Mouse (Mus musculus) neural tube, embryonic 12.5 days (tissue): ENCODE data around the gene Calhm5. TPM values are rescaled to one million over a fixed set of nuclear protein-coding genes. Genes with fewer than 3 reads are reported as not detected.

Experiments used
- ATAC-seq: fragments of 200-750 bp; cut with Nextera tagmentation; 2 replicates; pipeline ENCODE4 v1.8.0; 2017; ENCODE audit warnings: low read depth, mild to moderate bottlenecking, moderate TSS enrichment, moderate library complexity; ENCODE audit not compliant: low FRiP score
- H3K27ac ChIP-seq: fragments of 300-500 bp; sonication (generic); 2 replicates; pipeline ENCODE4 v1.5.1; 2016
- H3K27me3 ChIP-seq: fragments of 300-500 bp; sonication (generic); replicated peaks from 2 replicates; pipeline ENCODE4 v1.6.1; 2016; ENCODE audit warnings: mild to moderate bottlenecking
- H3K36me3 ChIP-seq: fragments of 300-500 bp; sonication (generic); 2 replicates; pipeline ENCODE4 v1.6.1; 2016; ENCODE audit warnings: mild to moderate bottlenecking
- H3K4me1 ChIP-seq: fragments of 300-500 bp; sonication (generic); 2 replicates; pipeline ENCODE4 v1.6.1; 2016
- H3K4me2 ChIP-seq: fragments of 300-500 bp; sonication (generic); replicated peaks from 2 replicates; pipeline ENCODE4 v1.6.1; 2016; ENCODE audit warnings: mild to moderate bottlenecking
- H3K4me3 ChIP-seq: fragments of 300-500 bp; sonication (generic); 2 replicates; pipeline ENCODE4 v1.5.1; 2016
- H3K9ac ChIP-seq: fragments of 300-500 bp; sonication (generic); 2 replicates; pipeline ENCODE4 v1.6.1; 2016; ENCODE audit warnings: mild to moderate bottlenecking
- H3K9me3 ChIP-seq: fragments of 300-500 bp; sonication (generic); 2 replicates; pipeline ENCODE4 v1.6.1; 2016; ENCODE audit warnings: mild to moderate bottlenecking
- WGBS: fragments of 180-500 bp; shearing (Covaris S2); methylation state at CpG from one replicate; pipeline ENCODE4 v1.1.7; 2016; 5-methylcytosine and 5-hydroxymethylcytosine counted together
- polyA plus RNA-seq: library from polyadenylated mRNA; unstranded; fragments of >200 nt; fragmentation: Nextera tagmentation; extraction: Ambion mirVana; gene quantifications from 2 replicates; pipeline ENCODE4 v1.2.1, GENCODE M21; 2016

The Calhm5 gene
- polyA plus RNA-seq, 1 experiment from 2014 or later, result 0.16 TPM

- no peak overlapping the region for H3K4me2 ChIP-seq
- WGBS, result 86% methylated on average over 13 of the region's 13 CpGs
- no peak overlapping the region for H3K4me3 ChIP-seq
- H3K4me1 ChIP-seq, result no peaks in the 10 kb centered on the region
- H3K36me3 ChIP-seq, result no peaks in the 10 kb centered on the region
- H3K27me3 ChIP-seq, result no peaks in the 10 kb centered on the region
- no peak overlapping the region for H3K9ac ChIP-seq
- no peak overlapping the region for H3K27ac ChIP-seq
- no peaks in the 10 kb centered on the region for H3K9me3 ChIP-seq
- ATAC-seq, result no peak
Measured at GRCm38 (mm10) chr10:34110863-34111465, 14.6 kb upstream of the Calhm5 start.

- WGBS, result 55% methylated on average over 12 of the region's 12 CpGs
- peak overlapping the region; percentile 21; the same call in 1 of the 2 replicates for H3K9ac ChIP-seq
- ATAC-seq, result no peak
Measured at GRCm38 (mm10) chr10:34095964-34096363, 355 bp downstream of the Calhm5 start.

DNA sequence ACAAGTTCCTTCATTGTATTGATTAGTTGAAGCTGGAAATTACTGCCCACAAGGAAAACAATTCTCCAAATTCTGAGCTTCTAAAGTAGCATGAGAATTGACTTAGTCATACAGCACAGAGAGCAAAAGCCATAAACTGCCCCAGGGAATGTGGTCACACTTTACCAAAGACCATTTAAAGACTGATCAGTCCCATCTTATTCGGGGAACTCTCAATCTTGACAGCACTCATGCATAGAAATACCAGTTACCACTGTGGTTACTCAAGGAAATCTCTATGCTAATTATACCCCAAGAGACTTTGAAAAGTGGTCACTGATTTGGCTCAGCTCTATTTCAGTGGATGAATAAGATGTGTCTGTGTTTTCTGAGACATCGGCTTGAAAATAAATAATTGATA, 1.2 kb downstream of the Calhm5 start:
- WGBS, result 69% methylated on average over 2 of the region's 2 CpGs
- Histone ChIP-seq H3K4me2 (no peak overlapping the region), H3K36me3 (no peaks in the 10 kb centered on the region), H3K4me1 (no peaks in the 10 kb centered on the region), H3K9me3 (no peaks in the 10 kb centered on the region), H3K4me3 (no peak overlapping the region), H3K27me3 (no peaks in the 10 kb centered on the region), H3K9ac (no peak overlapping the region), H3K27ac (no peak overlapping the region)
- no peak for ATAC-seq

More at GRCm38 (mm10) chr10:34095964-34096363, 355 bp downstream of the Calhm5 start:
- no peak overlapping the region for H3K27ac ChIP-seq
- no peak overlapping the region for H3K4me3 ChIP-seq
- no peaks in the 10 kb centered on the region for H3K4me1 ChIP-seq
- no peaks in the 10 kb centered on the region for H3K9me3 ChIP-seq
- H3K36me3 ChIP-seq, result no peaks in the 10 kb centered on the region
- H3K27me3 ChIP-seq, result no peaks in the 10 kb centered on the region
- peak overlapping the region; percentile 45 for H3K4me2 ChIP-seq

DNA sequence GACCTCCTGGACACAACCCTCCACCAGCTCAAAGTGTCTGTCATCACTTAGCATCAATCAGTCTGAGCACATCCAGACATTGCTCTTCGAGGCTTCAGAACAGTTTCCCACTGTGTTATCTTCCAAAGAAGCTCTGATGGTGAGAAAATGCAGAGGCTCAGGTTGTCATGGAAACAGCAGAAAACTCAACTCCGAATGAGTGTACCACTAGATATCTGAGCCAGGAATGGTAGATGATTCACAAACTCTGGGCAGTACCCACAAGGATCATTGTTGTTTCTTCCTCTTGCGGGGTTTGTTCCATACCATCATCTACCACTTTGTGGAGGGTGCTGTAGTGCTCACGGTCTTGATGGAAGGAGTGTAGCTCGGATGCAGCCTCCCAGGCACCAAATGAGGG, 4.4 kb downstream of the Calhm5 start:
- H3K27ac ChIP-seq, result no peak overlapping the region
- no peaks in the 10 kb centered on the region for H3K27me3 ChIP-seq
- no peaks in the 10 kb centered on the region for H3K4me1 ChIP-seq
- WGBS, result 75% methylated on average over 5 of the region's 5 CpGs
- no peak overlapping the region for H3K4me2 ChIP-seq
- no peaks in the 10 kb centered on the region for H3K9me3 ChIP-seq
- no peak overlapping the region for H3K4me3 ChIP-seq
- no peak for ATAC-seq
- no peaks in the 10 kb centered on the region for H3K36me3 ChIP-seq
- no peak overlapping the region for H3K9ac ChIP-seq

- Histone ChIP-seq H3K4me1 (no peaks in the 10 kb centered on the region), H3K27me3 (no peaks in the 10 kb centered on the region), H3K4me2 (no peak overlapping the region), H3K27ac (no peak overlapping the region), H3K9ac (no peak overlapping the region), H3K36me3 (no peaks in the 10 kb centered on the region), H3K4me3 (no peak overlapping the region), H3K9me3 (no peaks in the 10 kb centered on the region)
- 97% methylated on average over 1 of the region's 1 CpGs for WGBS
- no peak for ATAC-seq
Measured at GRCm38 (mm10) chr10:34090481-34090880, 5.8 kb downstream of the Calhm5 start.

DNA sequence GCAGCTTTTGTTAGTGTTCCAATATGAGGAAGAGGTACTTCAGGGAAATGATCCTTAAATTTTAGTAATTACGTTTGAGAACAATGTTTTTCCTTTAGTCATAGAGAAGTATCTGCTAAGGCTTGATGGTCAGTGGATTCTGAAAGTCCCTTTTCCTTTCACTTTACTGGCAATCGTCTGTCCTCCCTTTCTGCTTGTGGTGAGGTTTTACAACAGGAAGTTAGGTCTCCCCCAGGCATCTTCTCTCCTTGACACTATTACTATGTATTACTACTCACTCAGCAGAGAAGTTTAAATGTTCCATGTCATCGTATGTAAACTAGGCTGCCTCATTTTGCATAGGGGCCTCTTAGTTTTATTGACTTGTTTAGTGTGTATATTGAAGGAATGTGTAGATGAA, 6.8 kb downstream of the Calhm5 start:
- 65% methylated on average over 3 of the region's 3 CpGs for WGBS

GRCm38 (mm10) chr10:34088515-34088914, 7.8 kb downstream of the Calhm5 start:
- no peak for ATAC-seq
- Histone ChIP-seq H3K4me2 (no peak overlapping the region), H3K4me3 (no peak overlapping the region), H3K27me3 (no peaks in the 10 kb centered on the region), H3K9ac (no peak overlapping the region), H3K27ac (no peak overlapping the region), H3K36me3 (no peaks in the 10 kb centered on the region), H3K9me3 (no peaks in the 10 kb centered on the region), H3K4me1 (no peaks in the 10 kb centered on the region)
- 89% methylated on average over 2 of the region's 2 CpGs for WGBS

More for the DNA sequence above, 6.8 kb downstream of the Calhm5 start:
- Histone ChIP-seq H3K9ac (no peak overlapping the region), H3K36me3 (no peaks in the 10 kb centered on the region), H3K27me3 (no peaks in the 10 kb centered on the region), H3K4me3 (no peak overlapping the region), H3K9me3 (no peaks in the 10 kb centered on the region), H3K4me2 (no peak overlapping the region), H3K27ac (no peak overlapping the region), H3K4me1 (no peaks in the 10 kb centered on the region)
- no peak for ATAC-seq

DNA sequence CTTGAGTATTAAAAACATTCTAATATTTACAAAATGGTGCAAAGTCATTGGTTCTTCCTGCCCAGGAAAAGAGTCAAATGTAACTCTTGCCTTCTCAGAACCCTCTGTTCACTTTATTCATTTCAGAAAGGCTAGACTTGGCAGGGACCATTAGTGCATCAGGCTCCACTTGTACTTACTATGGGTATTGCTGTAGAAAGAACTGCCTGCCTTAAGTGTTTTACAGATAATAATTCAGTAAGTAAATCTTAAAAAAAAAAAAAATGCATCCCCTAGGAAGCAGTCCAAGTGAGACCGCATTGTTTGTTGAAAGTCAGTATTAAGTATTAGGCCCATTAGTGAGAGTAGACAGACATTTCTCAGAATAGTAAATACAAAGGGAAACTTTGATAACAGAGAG, 9.8 kb downstream of the Calhm5 start:
- H3K4me1 ChIP-seq, result no peaks in the 10 kb centered on the region
- H3K27me3 ChIP-seq, result no peaks in the 10 kb centered on the region
- H3K27ac ChIP-seq, result no peak overlapping the region
- no peak overlapping the region for H3K9ac ChIP-seq
- ATAC-seq, result no peak
- H3K4me2 ChIP-seq, result no peak overlapping the region
- 91% methylated on average over 1 of the region's 1 CpGs for WGBS
- H3K36me3 ChIP-seq, result no peaks in the 10 kb centered on the region
- no peak overlapping the region for H3K4me3 ChIP-seq
- H3K9me3 ChIP-seq, result no peaks in the 10 kb centered on the region

DNA sequence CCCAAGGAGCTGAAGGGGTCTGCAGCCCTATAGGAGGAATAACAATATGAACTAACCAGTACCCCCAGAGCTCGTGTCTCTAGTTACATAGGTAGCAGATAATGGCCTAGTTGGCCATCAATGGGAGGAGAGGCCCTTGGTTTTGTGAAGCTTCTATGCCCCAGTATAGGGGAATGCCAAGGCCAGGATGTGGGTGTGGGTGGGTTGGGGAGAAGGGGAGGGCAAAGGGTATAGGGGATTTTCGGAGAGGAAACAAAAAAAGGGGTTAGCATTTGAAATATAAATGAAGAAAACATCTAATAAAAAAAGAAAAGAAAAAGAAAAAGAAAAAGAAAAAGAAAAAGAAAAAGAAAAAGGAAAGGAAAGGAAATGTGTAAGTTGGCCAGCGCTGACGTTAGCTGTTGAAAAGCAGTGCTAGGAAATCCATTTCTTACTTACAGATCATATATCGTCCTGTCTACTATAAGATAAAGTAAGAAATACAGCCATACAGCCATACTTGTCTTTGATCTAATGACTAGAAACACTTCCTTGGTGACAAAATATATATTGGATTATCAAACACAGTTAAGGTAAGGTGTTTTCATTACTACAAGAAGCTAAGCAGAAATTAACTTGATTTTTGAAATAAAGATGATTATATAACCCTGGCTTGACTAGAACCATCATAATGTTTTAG, 21.7 kb downstream of the Calhm5 start:
- no peak overlapping the region for H3K4me3 ChIP-seq
- H3K9me3 ChIP-seq, result no peaks in the 10 kb centered on the region
- no peaks in the 10 kb centered on the region for H3K27me3 ChIP-seq
- no peaks in the 10 kb centered on the region for H3K4me1 ChIP-seq
- H3K36me3 ChIP-seq, result no peaks in the 10 kb centered on the region
- 87% methylated on average over 5 of the region's 5 CpGs for WGBS
- no peak overlapping the region for H3K27ac ChIP-seq
- H3K9ac ChIP-seq, result no peak overlapping the region
- H3K4me2 ChIP-seq, result no peak overlapping the region
- ATAC-seq, result no peak

DNA sequence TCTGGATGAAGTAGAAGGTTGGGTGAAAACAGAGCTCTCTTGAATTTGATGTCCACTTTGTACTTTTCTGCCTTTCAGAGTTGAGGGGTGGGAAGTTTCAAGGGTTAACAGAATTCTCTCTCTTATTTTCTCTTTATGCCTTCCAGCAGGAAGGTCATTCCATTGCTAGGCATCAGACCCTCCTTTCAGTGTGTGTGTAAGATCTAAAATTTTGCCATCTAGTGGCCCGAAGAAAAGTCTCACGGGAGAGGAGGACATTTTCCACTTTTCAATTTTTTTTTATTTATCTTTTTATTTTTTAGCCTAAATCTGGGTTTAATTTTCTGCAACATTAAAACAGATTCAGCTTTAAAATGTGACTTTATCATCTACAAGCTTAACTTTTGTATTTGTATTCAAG, 24.7 kb downstream of the Calhm5 start:
- Histone ChIP-seq H3K4me2 (no peak overlapping the region), H3K9me3 (no peaks in the 10 kb centered on the region), H3K36me3 (no peaks in the 10 kb centered on the region), H3K9ac (no peak overlapping the region), H3K27ac (no peak overlapping the region), H3K27me3 (no peaks in the 10 kb centered on the region), H3K4me1 (no peaks in the 10 kb centered on the region), H3K4me3 (no peak overlapping the region)
- ATAC-seq, result no peak
- WGBS, result 73% methylated on average over 2 of the region's 2 CpGs

- 71% methylated on average over 5 of the region's 5 CpGs for WGBS
- no peaks in the 10 kb centered on the region for H3K4me1 ChIP-seq
- no peak overlapping the region for H3K4me2 ChIP-seq
- H3K27me3 ChIP-seq, result no peaks in the 10 kb centered on the region
- ATAC-seq, result no peak
- no peak overlapping the region for H3K9ac ChIP-seq
- no peak overlapping the region for H3K27ac ChIP-seq
- H3K9me3 ChIP-seq, result no peaks in the 10 kb centered on the region
- no peak overlapping the region for H3K4me3 ChIP-seq
- no peaks in the 10 kb centered on the region for H3K36me3 ChIP-seq
Measured at GRCm38 (mm10) chr10:34070999-34071492, 25.3 kb downstream of the Calhm5 start.

DNA sequence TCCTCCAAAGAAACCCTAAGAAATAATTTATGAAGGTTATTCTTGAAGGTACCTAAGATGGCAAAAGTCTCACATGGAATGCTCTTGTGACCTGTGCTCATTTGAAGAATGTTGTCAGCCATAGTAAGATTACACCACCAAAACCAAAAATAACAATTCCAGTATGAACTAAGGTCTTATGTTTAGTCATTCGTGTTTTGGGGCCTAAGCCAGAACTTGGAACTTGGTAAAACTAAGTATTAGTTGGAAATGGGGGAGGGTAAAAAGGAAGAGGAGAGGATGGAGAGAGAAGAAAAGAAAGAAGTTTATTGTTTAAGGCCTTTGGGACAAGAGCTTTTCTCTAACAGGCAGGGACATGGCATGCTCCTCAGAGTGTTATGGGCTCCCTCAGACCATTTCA, 26.7 kb downstream of the Calhm5 start:
- Histone ChIP-seq H3K9ac (no peak overlapping the region), H3K27me3 (no peaks in the 10 kb centered on the region), H3K4me1 (no peaks in the 10 kb centered on the region), H3K4me2 (no peak overlapping the region), H3K36me3 (no peaks in the 10 kb centered on the region), H3K9me3 (no peaks in the 10 kb centered on the region), H3K4me3 (no peak overlapping the region), H3K27ac (no peak overlapping the region)
- 78% methylated on average over 1 of the region's 1 CpGs for WGBS
- no peak for ATAC-seq

GRCm38 (mm10) chr10:34066591-34066990, 29.7 kb downstream of the Calhm5 start:
- no peak overlapping the region for H3K9ac ChIP-seq
- H3K27me3 ChIP-seq, result no peaks in the 10 kb centered on the region
- H3K36me3 ChIP-seq, result no peaks in the 10 kb centered on the region
- no peak for ATAC-seq
- H3K9me3 ChIP-seq, result no peaks in the 10 kb centered on the region
- H3K27ac ChIP-seq, result no peak overlapping the region
- no peak overlapping the region for H3K4me3 ChIP-seq
- WGBS, result 57% methylated on average over 3 of the region's 3 CpGs
- no peaks in the 10 kb centered on the region for H3K4me1 ChIP-seq
- no peak overlapping the region for H3K4me2 ChIP-seq
